Mouse (Mus musculus): ENCODE measurements at regions not wholly inside any gene's neighbourhood (a gene's known extent, or its start where the extent isn't known, plus 50 kb on each side); places are given as distances from the start of the nearest gene placed in this dataset.

GRCm38 (mm10) chr10:92473282-92473681 is 248.9 kb downstream of the Nedd1 start:
- no peak for DNase-seq

GRCm38 (mm10) chr10:92471111-92471510 is 251.1 kb downstream of the Nedd1 start:
- no peak for DNase-seq

DNA sequence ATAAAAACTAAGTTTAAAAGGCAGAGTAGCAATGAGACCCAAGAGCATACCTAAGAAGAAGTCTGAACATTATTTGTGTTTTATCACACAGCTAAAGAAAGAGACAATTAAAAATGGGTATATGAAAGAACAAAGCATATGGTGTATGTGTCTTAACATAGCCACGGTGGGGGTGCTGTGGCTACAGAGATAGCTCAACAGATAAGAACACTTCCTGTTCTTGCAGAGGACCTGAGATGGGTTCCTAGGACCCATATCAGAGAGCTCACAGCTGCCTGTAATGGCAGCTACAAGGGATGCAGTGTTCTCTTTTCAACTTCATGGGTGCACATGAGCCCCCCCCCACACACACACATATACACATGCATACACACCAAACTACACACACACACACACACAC is 267.0 kb downstream of the Nedd1 start:
- DNase-seq: no peak

DNA sequence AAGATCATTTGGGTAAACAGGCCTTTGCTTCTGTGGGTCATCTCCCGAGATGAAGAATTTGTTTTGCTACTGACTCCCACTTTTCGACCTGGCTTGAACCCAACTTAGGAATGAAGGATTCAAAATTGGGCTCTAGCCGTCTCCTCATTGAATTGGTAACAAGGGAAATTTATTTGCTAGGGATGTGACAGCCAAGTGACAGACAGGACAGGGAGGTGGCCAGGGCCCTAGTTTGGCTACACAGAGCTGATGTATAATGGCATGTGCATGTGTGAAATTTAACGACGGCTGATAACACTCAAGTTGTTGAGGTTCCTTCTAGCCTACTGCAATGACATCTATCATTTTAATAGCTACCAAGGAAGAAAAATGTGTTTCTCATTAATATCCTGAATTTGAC is 268.7 kb downstream of the Nedd1 start:
- DNase-seq: no peak

- no peak for DNase-seq
Measured at GRCm38 (mm10) chr10:92445957-92446356, 276.3 kb downstream of the Nedd1 start.

DNA sequence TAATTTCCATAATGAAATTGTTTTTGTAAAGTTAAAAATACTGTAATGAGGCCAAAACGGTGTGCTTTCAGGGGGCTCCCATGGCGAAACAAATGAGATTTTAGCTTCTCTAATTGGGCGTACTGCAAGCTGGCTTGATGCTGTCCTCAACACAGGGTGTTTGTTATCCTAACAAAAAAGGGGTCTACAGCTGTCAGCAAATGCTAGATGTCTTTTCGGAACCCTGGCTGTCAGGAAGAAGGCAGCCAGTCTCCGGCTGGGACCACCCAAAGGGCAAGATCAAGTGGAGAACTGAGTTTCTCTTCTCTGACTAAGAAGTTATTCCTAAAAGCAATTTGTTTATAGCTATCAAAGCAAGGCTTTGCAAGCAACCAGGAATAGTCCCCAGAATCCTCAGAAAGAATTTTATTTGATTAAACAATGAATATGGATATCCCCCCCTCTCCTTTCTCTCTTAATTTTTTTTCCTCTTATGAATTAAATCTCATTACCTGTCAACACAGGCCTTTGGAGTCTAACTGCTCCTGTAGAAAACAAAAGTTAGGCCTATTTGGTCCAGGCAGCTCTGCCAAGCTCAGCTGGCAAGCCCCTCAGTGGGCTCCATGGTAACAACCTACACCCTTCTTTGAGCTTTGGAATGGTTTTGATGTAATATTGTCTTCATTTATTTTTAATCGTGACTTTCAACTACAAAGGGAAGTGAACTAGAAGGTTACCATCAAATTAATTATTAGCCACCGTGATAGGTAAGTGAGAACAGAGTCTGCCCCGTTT is 283.4 kb downstream of the Nedd1 start:
- no peak for DNase-seq

DNA sequence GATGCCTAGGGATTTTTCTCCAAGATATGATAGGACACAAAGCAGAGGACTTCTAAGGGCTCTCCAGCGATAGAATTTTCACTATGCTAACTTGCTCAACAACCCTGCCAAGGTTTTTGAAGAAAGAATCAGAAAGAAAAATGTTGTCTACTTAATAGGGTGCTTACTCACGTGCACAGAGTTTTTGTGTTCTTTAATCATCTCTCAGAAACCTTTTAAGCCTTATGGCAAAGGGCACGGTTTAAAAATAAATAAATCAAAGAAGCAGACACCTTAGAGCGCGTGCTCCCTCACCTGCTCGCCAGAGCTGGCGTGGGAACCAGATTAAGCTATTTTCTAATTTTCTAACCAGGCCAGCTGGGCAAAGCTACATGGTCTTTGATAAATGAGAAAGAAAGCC is 293.0 kb downstream of the Nedd1 start:
- DNase-seq: no peak

GRCm38 (mm10) chr10:92428026-92428425 is 294.2 kb downstream of the Nedd1 start:
- DNase-seq: no peak

DNA sequence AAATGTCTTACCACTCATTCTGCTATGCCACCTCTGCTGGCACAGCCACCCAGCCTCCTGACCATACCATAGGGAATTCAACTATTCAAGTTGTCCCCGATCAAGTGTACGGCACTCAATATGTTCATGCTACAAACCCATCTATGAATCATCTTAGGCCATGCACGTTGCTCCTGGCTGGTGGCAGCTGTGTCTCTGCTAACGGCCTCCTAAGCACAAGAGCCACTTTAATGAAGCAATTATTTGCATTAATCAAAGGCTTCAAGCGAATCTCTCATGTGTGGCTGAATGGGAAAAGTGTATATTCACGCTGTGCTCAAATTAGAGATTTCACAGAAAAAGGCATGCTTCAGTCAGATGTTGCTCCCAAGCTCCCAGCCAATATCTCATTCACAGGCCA is 295.8 kb downstream of the Nedd1 start:
- DNase-seq: no peak

- no peak for DNase-seq
Measured at GRCm38 (mm10) chr10:92412737-92413136, 309.5 kb downstream of the Nedd1 start.

DNA sequence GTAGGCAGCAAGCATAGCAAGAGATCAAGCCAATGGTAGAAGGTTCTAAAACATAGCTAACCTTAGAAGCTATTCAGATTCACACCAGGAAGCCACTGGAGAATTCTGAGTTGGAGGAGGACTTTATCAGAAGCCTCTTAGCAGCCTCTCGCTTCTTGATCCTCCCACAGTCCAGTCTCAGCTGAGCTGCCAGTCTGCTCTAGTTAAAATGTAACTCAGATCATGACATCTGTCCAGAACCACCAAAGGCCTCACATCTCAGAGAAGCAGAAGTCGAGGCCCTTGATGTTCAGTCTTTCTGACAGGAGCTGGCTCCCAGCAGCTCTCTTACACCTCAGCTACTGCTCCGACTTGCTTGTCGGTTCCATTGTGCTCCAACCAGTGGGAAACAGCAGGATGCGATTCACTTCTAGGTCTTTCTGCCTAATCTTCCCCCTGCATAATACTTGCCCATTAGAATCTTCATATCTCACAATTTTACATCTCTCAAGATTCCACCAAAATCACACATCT is 311.4 kb downstream of the Nedd1 start:
- no peak for DNase-seq

DNA sequence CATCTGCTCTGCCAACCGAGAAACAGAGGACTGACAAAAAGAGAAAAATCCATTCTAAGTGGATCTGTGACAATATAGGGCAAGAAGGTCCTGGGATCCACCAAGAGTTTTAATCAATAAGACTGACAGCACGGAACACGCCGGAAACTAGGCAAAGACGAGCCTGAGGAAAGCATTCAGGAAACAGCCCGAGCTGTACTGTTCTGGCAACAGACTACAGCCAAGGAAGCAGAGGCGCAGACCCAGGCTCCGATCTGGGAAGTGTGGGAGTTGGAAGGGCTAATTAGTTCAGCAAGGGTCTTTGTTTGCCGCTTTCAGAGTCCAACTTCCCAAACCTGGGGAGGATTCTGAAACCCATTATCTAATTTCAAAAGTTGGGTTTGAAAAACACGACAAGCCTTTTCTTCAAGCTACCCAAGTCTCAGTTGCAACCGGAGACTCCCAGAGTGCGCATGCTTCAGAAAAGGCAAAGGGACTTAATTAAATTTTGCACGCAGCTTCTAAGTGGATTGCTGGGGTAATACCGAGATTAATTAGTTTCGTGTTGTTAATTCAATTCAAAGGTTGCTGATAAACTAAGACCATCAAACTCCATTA is 317.4 kb downstream of the Nedd1 start:
- no peak for DNase-seq

DNA sequence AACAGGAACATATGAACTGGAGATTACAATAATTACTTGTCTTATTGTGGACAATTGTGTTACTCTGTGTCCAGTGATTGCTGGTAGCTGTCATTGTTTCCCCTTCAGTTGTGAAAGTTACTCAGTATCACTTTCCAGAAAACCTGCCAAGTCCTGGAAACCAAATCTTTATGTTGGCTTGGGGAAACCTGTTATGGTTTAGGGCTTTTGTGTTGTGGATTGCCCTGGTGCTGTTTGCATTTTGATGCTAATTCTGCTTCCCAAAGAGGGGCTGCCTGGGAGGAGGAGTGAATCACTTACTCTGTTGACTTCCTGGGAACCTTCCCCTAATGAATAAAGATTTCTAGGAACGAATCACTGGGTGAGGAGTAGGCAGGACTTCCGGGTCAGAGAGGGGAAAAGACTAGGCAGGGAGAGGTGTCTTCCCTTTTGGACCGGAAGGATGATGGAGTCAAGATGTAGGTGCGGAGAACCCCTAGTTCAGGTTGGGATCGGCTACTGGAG is 321.6 kb downstream of the Nedd1 start:
- DNase-seq: no peak

GRCm38 (mm10) chr10:92389176-92389732 is 333.0 kb downstream of the Nedd1 start:
- DNase-seq: no peak

DNA sequence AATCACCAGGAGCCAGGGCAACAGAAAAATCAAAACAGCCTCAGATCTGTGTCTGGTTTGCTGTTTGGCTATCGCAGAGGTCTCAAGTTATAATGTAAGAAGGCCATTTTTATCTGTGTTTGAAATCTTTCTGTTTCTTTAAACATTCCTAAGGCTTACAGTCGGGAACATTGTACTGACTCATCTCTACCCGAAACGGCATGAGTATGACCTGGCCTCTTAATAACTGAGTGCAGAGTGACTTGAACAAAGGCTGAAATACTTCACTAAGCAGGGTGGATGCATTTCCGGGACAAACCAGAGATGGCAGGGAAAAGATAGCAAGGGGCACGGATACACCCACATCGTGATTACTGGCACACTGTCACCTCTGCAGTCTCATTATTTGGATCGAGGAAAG is 355.1 kb downstream of the Nedd1 start:
- DNase-seq: no peak

- no peak for DNase-seq
Measured at GRCm38 (mm10) chr10:92356738-92357137, 365.5 kb downstream of the Nedd1 start.

GRCm38 (mm10) chr10:92349043-92349442 is 373.2 kb downstream of the Nedd1 start:
- no peak for DNase-seq

DNA sequence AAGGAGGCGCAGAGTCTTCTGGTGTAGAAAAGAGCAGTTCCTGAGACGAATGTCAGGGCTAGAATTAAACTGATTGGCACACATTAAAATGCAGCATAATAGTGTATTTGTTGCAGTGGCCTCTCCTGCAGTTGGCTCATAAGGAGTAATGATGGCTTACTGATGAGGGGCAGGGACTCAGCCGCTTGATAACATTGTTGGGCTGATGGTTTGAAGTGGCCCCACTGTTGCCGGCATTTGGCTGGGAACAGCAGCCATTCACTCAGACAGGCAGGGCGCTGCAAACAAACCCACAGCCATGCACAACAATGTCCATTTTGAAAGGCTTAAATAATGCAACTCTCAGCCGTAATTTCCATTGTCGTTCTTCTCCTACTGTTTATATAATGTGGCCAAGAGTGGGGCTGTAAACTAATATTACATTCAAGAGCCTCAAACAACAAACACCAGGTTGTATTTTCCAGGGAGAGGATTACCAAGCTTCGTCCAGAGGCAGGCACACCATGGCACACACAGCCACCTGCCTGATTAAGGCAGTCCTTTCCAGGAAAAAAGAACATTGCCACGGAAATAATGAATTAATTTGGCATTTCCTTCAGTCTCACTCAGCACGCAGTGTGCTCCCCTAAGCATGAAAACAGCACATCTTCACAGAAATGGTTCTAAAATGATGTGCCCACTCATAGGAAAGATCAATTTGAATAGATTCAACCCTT is 374.1 kb downstream of the Nedd1 start:
- no peak for DNase-seq

GRCm38 (mm10) chr10:92339671-92340070 is 382.5 kb downstream of the Nedd1 start:
- DNase-seq: no peak

DNA sequence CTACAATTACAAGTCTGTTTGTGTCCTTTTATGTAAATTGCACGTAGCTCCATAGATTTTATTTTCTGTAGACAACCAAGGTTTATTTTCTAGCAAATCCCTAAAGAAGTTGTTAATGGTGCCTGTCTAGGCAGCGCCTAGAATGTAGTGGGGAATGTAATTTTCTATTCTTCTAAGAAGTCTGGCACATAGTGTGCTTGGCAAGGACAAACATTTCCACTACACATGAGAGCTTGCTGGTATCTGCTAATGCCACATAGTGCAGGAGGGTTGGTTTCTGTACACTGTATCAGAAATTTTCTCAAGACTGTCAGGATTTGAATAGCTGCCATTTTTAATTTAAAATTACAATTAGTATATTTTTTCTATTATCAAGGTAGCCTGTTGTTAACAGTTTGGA is 385.3 kb downstream of the Nedd1 start:
- no peak for DNase-seq

DNA sequence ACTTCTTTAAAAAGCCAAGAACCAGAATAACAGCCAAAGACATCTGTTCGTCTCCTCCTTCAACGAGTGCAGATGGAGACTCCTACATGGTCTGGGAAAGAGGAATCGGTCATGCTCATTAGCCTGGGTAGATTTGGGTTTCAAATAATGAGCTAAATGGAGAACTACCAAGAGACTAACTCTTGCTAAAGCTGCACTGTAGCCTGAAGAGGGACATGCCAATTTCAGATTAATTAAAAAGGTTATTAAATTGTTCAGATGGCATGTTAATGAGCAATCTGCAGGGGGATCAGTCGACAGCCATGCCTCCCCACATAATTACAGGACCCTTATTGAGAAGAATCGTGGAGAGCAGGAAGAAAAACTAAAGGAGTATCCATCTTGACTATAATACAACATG is 386.1 kb downstream of the Nedd1 start:
- DNase-seq: no peak

- DNase-seq: peak; percentile 1
Measured at GRCm38 (mm10) chr10:92335141-92335540, 387.1 kb downstream of the Nedd1 start.

- DNase-seq: no peak
Measured at GRCm38 (mm10) chr10:92333869-92334268, 388.4 kb downstream of the Nedd1 start.
